Mouse (Mus musculus): ENCODE data around the gene Csgalnact2.

Gene Csgalnact2

GRCm38 (mm10) chr6:118138731-118139709 is at the start of gene Csgalnact2:
Csgalnact2 (minus strand) TSS chr6:118139140.
- peak; percentile 93 for DNase-seq (ENCODE audit: low spot score in 2 of 2)

DNA sequence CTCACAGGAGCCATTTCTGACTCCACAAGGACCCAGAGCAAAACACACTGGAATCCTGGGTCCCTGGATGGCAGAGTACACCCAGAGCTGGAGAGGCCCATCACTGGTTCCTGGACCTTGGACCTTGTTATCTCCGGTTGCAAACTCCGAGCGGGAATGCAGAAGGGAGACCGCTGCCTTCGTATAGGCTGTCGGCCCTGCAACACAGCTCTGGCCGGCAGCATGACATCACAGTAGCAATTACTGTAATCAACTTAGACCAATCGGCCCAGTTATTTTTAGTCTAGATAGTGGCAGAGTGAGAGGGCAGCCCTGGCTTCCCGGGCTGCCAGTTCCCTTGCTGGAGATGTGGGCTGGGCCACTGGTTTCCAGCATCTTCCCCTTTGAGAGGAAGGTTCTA is 49.7 kb upstream of the Csgalnact2 start:
- DNase-seq (ENCODE audit: low spot score in 2 of 2), result no peak

DNA sequence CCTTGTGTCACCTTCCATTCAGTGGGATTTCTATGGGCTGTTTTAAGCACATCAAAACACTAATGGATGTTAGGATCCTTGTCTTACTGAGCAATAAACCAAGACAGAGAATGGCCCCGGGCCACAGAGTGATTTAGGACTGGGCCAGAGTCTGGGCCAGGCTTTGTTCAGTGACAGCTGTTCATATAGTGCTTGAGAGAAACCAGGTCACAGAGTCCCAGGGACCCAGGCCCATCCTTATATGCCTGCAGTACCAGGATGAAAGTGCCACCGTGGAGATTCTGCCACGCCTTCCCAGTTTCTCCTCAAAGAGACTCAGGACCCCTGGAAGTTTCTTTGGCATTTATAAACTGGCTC is 48.3 kb upstream of the Csgalnact2 start:
- no peak for DNase-seq (ENCODE audit: low spot score in 2 of 2)

- no peak for DNase-seq (ENCODE audit: low spot score in 2 of 2)
Observed at GRCm38 (mm10) chr6:118186620-118187284, 47.8 kb upstream of the Csgalnact2 start.

- DNase-seq (ENCODE audit: low spot score in 2 of 2), result no peak
Observed at GRCm38 (mm10) chr6:118184126-118184525, 45.2 kb upstream of the Csgalnact2 start.

- no peak for DNase-seq (ENCODE audit: low spot score in 2 of 2)
Observed at GRCm38 (mm10) chr6:118180085-118180423, 41.1 kb upstream of the Csgalnact2 start.

DNA sequence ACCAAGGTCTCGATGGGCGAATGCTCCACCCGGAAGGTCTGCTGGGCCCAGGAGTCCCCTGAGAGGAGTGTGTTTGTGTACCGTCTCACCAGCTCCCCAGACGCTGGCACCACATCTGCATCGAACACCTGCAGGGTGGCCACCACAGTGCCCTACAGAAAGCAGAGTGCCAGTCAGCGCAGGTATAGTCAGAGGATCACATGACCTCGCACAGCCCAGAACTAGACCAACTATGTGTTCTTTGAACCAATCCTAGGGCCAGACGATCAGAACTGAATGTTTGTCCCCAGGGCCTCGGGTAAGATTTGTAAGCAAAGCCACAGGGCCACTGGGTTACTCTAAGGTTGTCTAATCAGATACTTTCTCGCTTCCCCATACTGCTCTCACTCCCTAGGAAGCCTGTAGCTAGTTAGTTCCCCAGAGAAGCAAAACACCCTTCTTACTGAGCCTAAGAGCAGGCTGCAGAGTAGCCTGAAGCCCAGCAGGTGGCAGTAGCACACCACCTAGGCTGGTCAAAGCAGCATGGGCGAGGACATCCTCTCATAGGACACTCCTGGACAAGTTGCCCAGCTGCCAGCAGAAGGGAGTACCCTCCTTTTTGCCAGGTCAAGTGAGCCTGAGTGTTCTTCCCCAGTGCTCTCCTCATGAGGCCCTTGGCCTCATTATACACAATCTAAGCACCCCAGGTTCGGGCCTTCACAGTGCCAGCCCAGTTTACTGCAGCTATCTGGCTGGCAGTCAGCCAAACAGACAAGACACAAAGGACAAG is 40.6 kb upstream of the Csgalnact2 start:
- peak; percentile 54 to 77 for DNase-seq (ENCODE audit: low spot score in 2 of 2)

DNA sequence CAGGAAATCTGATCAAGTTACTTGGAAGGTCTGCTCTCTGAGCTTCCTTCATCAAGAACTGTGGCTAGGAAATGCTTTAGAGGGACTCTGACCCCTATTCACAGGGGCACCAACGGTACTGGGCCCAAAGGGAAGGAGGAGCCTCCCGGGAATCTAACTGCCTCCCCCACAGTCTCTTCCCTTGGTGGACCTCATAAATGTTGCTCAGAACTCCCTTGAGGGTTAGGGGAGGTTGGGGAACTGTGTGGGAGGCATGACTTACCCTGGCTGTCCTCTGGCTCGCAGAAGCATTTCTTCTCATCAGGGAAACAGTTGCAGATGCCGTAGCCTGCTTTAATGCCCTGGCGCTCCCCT is 35.0 kb upstream of the Csgalnact2 start:
- DNase-seq (ENCODE audit: low spot score in 2 of 2), result no peak

DNA sequence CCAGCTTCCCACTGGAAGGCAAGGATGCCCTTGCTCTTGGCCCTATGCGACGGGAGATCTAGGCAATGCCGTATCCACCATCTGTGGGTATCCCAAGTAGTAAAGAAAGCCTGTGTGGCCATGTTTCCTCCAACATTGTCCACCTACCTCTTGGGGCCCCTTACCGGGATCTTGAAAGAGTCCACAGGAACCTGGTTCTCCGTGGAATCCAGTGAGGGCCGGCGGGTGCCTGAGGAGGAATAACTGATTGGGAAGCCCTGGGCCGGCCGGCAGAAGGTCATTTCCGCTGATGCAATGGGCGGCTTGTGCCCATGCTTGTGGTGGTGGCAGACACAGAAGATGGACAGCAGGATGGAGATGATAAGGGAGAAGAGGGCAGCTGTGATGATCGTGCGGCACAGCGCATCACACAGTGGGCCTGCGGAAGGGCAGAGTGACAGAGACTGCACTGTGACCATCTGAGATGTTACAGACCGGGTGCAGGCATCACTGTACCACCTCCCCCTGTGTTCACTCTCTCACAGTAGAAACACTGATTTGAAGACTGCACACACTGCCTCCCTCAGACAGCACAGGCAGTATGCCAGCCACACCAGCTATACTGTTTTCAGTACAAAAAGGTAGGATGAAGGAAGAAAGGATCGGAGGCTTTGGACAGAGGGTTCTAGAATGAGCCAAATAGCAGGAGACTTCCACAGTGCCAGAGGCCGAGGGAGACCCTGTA is 34.5 kb upstream of the Csgalnact2 start:
- DNase-seq (ENCODE audit: low spot score in 2 of 2), result no peak

GRCm38 (mm10) chr6:118171386-118171785 is 32.4 kb upstream of the Csgalnact2 start:
- no peak for DNase-seq (ENCODE audit: low spot score in 2 of 2)

- no peak for DNase-seq (ENCODE audit: low spot score in 2 of 2)
Observed at GRCm38 (mm10) chr6:118168106-118168505, 29.2 kb upstream of the Csgalnact2 start.

DNA sequence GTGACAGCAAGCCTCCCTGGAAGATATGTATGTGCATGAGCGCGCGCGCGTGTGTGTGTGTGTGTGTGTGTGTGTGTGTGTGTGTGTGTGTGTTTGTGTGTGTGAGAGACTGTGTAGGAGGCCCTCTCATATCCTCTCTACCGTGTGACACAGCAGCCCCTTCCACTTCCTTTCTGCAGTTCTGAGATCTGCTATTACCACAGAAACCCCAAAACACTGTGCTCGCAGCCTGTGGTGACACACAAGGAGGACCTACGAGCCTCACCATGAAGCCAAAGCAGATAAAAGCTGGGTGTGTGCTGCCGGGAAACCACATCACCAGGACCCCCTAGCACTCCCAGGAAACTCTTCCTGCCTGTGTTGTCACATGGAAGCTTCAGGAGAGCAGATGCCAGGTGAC is 28.1 kb upstream of the Csgalnact2 start:
- DNase-seq (ENCODE audit: low spot score in 2 of 2), result no peak

DNA sequence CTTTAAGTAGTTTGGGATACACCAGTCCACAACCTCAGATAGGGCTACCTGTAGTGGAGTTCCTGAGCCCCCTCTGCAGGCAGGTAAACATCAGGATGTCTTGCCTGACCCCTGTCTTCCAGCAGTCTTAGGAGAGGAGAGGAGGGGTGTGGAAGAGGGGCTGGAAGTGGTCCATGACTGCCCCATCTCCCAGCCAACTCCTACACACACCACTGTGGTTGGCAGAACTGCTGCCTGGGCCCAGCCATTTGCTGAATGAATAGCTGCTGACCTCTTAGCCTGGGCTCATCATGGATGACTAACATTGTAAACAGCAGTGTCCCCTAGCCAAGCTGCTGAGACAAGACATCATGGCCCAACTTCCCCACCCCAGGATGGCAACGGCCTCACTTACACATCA is 26.6 kb upstream of the Csgalnact2 start:
- no peak for DNase-seq (ENCODE audit: low spot score in 2 of 2)

- DNase-seq (ENCODE audit: low spot score in 2 of 2), result no peak
Observed at GRCm38 (mm10) chr6:118164691-118165090, 25.8 kb upstream of the Csgalnact2 start.

GRCm38 (mm10) chr6:118163086-118163485 is 24.1 kb upstream of the Csgalnact2 start:
- no peak for DNase-seq (ENCODE audit: low spot score in 2 of 2)

- no peak for DNase-seq (ENCODE audit: low spot score in 2 of 2)
Observed at GRCm38 (mm10) chr6:118162457-118163082, 23.6 kb upstream of the Csgalnact2 start.

DNA sequence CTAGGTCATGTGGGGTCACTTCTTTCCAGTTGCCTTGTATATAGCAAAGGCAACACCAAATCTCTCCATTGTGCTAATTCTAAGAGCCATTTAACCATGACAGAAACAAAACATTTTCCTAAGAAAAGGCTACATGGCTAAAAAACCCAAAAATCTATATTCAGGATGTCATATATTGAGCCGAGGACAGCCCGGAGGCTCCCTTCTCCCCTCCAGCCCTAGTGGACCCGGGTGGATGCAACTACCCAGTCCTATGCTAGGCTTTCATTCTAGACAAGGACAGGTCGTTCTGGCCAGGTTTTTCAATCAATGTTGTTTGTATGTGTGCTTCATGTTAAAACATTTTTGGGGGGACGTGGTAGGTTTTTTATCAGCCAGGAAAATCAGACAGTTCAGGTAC is 14.2 kb upstream of the Csgalnact2 start:
- DNase-seq (ENCODE audit: low spot score in 2 of 2), result no peak

- no peak for DNase-seq (ENCODE audit: low spot score in 2 of 2)
Observed at GRCm38 (mm10) chr6:118150988-118151387, 12.0 kb upstream of the Csgalnact2 start.

GRCm38 (mm10) chr6:118150538-118150937 is 11.6 kb upstream of the Csgalnact2 start:
- DNase-seq (ENCODE audit: low spot score in 2 of 2), result no peak

GRCm38 (mm10) chr6:118150128-118150527 is 11.2 kb upstream of the Csgalnact2 start:
- DNase-seq (ENCODE audit: low spot score in 2 of 2), result no peak

GRCm38 (mm10) chr6:118140961-118141360 is 2.0 kb upstream of the Csgalnact2 start:
- peak in 1 of 2 experiments; percentile 38 for DNase-seq (ENCODE audit: low spot score in 2 of 2)
